Mouse (Mus musculus) kidney, adult 2 months (tissue): ENCODE data around the gene Tekt5. TPM values are rescaled to one million over a fixed set of nuclear protein-coding genes. Genes with fewer than 3 reads are reported as not detected.

Experiments used
- DNase-seq: peaks from one replicate; pipeline ENCODE4 v3.0.0; 2021
- H3K27ac ChIP-seq: fragments of 200-500 bp; 2 replicates; pipeline ENCODE4 v1.5.1; 2012; ENCODE audit warnings: low read depth, low read length, control low read depth, inconsistent platforms; ENCODE audit not compliant: insufficient read depth
- H3K27me3 ChIP-seq: fragments of 200-500 bp; replicated peaks from 2 replicates; pipeline ENCODE4 v1.6.1; 2012; ENCODE audit warnings: mild to moderate bottlenecking, moderate library complexity, low read length, inconsistent platforms; ENCODE audit not compliant: control insufficient read depth, insufficient read depth
- H3K36me3 ChIP-seq: fragments of 200-500 bp; 2 replicates; pipeline ENCODE4 v1.6.1; 2012; ENCODE audit warnings: mild to moderate bottlenecking, moderate library complexity, low read length, inconsistent platforms; ENCODE audit not compliant: control insufficient read depth, insufficient read depth
- H3K4me1 ChIP-seq: fragments of 200-500 bp; 2 replicates; pipeline ENCODE4 v1.6.1; 2011; ENCODE audit warnings: low read length; ENCODE audit not compliant: control insufficient read depth, insufficient read depth
- H3K4me3 ChIP-seq: fragments of 200-500 bp; 2 replicates; pipeline ENCODE4 v1.5.1; 2011; ENCODE audit warnings: mild to moderate bottlenecking, low read depth, low read length, control low read depth; ENCODE audit not compliant: insufficient read depth
- CTCF ChIP-seq: fragments of 200-500 bp; conservative IDR thresholded peaks from 2 replicates; pipeline ENCODE4 v1.5.1; 2011; ENCODE audit warnings: low read depth, mild to moderate bottlenecking, control low read depth, low read length, moderate library complexity, mixed read lengths; ENCODE audit not compliant: insufficient read depth, insufficient read length
- POLR2A ChIP-seq: fragments of 200-500 bp; IDR thresholded peaks from one replicate; pipeline ENCODE4 v1.6.1; 2011; ENCODE audit warnings: low read depth, low read length, control low read depth
- WGBS: fragments of 180-500 bp; shearing (Covaris S2); methylation state at CpG from one replicate; pipeline ENCODE4 v1.1.7; 2018; 5-methylcytosine and 5-hydroxymethylcytosine counted together
- polyA plus RNA-seq: library from polyadenylated mRNA; depleted of rRNA; stranded (reverse); fragments of >200 nt; gene quantifications from 2 replicates; pipeline ENCODE4 v1.2.3, GENCODE M21; 2012

The Tekt5 gene
- polyA plus RNA-seq, 1 experiment: 0.64 TPM

- DNase-seq: no peak
- no peak overlapping the region for H3K4me3 ChIP-seq
- no peaks in the 10 kb centered on the region for H3K27me3 ChIP-seq
- H3K27ac ChIP-seq: no peak overlapping the region
- TF ChIP-seq POLR2A (no peak), CTCF (no peak)
- no peaks in the 10 kb centered on the region for H3K4me1 ChIP-seq
- WGBS: 78% methylated on average over 4 of the region's 4 CpGs
- no peaks in the 10 kb centered on the region for H3K36me3 ChIP-seq
Observed at GRCm38 (mm10) chr16:10365796-10366195, 29.5 kb downstream of the Tekt5 start.

GRCm38 (mm10) chr16:10363061-10363460 is 32.2 kb downstream of the Tekt5 start:
- 22% methylated on average over 1 of the region's 1 CpGs for WGBS
- H3K27ac ChIP-seq: no peak overlapping the region
- DNase-seq: no peak
- H3K27me3 ChIP-seq: no peaks in the 10 kb centered on the region
- TF ChIP-seq CTCF: no peak
- H3K36me3 ChIP-seq: no peaks in the 10 kb centered on the region
- no peaks in the 10 kb centered on the region for H3K4me1 ChIP-seq
- H3K4me3 ChIP-seq: no peak overlapping the region

GRCm38 (mm10) chr16:10359241-10359640 is 36.0 kb downstream of the Tekt5 start:
- H3K27me3 ChIP-seq: no peaks in the 10 kb centered on the region
- DNase-seq: no peak
- no peak overlapping the region for H3K4me3 ChIP-seq
- WGBS: 90% methylated on average over 6 of the region's 6 CpGs
- H3K4me1 ChIP-seq: no peaks in the 10 kb centered on the region
- H3K27ac ChIP-seq: no peak overlapping the region
- no peak for TF ChIP-seq POLR2A
- no peak for TF ChIP-seq CTCF
- no peaks in the 10 kb centered on the region for H3K36me3 ChIP-seq

GRCm38 (mm10) chr16:10358010-10358934 is 37.0 kb downstream of the Tekt5 start:
- Histone ChIP-seq H3K27me3 (no peaks in the 10 kb centered on the region), H3K4me3 (no peak overlapping the region), H3K27ac (no peak overlapping the region), H3K36me3 (no peaks in the 10 kb centered on the region), H3K4me1 (no peaks in the 10 kb centered on the region)
- WGBS: 22% methylated on average over 30 of the region's 30 CpGs
- TF ChIP-seq CTCF: no peak
- no peak for TF ChIP-seq POLR2A
- peak; percentile 21 for DNase-seq

- Histone ChIP-seq H3K27ac (no peak overlapping the region), H3K4me1 (no peaks in the 10 kb centered on the region), H3K36me3 (no peaks in the 10 kb centered on the region), H3K4me3 (no peak overlapping the region), H3K27me3 (no peaks in the 10 kb centered on the region)
- DNase-seq: peak; percentile 50
- no peak for TF ChIP-seq CTCF
- no peak for TF ChIP-seq POLR2A
Observed at GRCm38 (mm10) chr16:10355004-10355403, 40.3 kb downstream of the Tekt5 start.

GRCm38 (mm10) chr16:10351050-10351636 is 44.1 kb downstream of the Tekt5 start:
- TF ChIP-seq CTCF (no peak), POLR2A (no peak)
- Histone ChIP-seq H3K4me1 (no peaks in the 10 kb centered on the region), H3K27me3 (no peaks in the 10 kb centered on the region), H3K4me3 (no peak overlapping the region), H3K27ac (no peak overlapping the region), H3K36me3 (no peaks in the 10 kb centered on the region)
- DNase-seq: no peak
- WGBS: 46% methylated on average over 9 of the region's 9 CpGs

- no peak for DNase-seq
- Histone ChIP-seq H3K4me3 (no peak overlapping the region), H3K4me1 (no peaks in the 10 kb centered on the region), H3K27me3 (no peaks in the 10 kb centered on the region), H3K36me3 (no peaks in the 10 kb centered on the region), H3K27ac (no peak overlapping the region)
- WGBS: 85% methylated on average over 10 of the region's 10 CpGs
- TF ChIP-seq CTCF: no peak
- TF ChIP-seq POLR2A: no peak
Observed at GRCm38 (mm10) chr16:10349876-10350275, 45.4 kb downstream of the Tekt5 start.
